Mouse (Mus musculus): ENCODE results near the gene Ntrk2. TPM values are rescaled to one million over a fixed set of nuclear protein-coding genes. Genes with fewer than 3 reads are reported as not detected.

Gene Ntrk2
- total and polyA plus RNA-seq, 2 experiments from 2014 or later = 0.92 to 2.9 TPM

GRCm38 (mm10) chr13:59117233-59117632, 310.9 kb downstream of the Ntrk2 start:
- no peaks in the 10 kb centered on the region for H3K4me1 ChIP-seq (ENCODE audit: control insufficient read depth, insufficient read depth)
- H3K4me2 ChIP-seq (ENCODE audit: low read depth, low read length) = no peak overlapping the region
- 84% methylated on average over 5 of the region's 5 CpGs for WGBS
- no peaks in the 10 kb centered on the region for H3K27me3 ChIP-seq (ENCODE audit: control insufficient read depth, insufficient read depth, low read length)
- ATAC-seq (ENCODE audit: insufficient read depth, low read depth) (no peak), DNase-seq (ENCODE audit: low spot score) (no peak)
- H3K9me3 ChIP-seq (replicated peaks; ENCODE audit: control insufficient read depth, low read length) = 0 out of 2 replicates have a peak, but pooled peaks cover 5% of the 10 kb centered on the region
- H3K9ac ChIP-seq (replicated peaks; ENCODE audit: low read depth, low read length) = no peak overlapping the region
- no peak for TF ChIP-seq CTCF (IDR thresholded peaks at IDR 0.05; ENCODE audit: low read depth)
- TF ChIP-seq EP300 (IDR thresholded peaks at IDR 0.05; ENCODE audit: low read depth) = no peak
- H3K27ac ChIP-seq (ENCODE audit: low read depth) = no peak overlapping the region
- H3K36me3 ChIP-seq (replicated peaks; ENCODE audit: control insufficient read depth, insufficient read depth, low read length) = no peaks in the 10 kb centered on the region
- H3K4me3 ChIP-seq (ENCODE audit: low read depth, low read length) = no peak overlapping the region

GRCm38 (mm10) chr13:59119596-59120394, 313.4 kb downstream of the Ntrk2 start:
- 52% methylated on average over 10 of the region's 10 CpGs for WGBS
- no peak overlapping the region for H3K27ac ChIP-seq (ENCODE audit: low read depth)

GRCm38 (mm10) chr13:59143141-59143744, 336.9 kb downstream of the Ntrk2 start:
- no peaks in the 10 kb centered on the region for H3K9me3 ChIP-seq (replicated peaks; ENCODE audit: control insufficient read depth, low read length)
- no peak overlapping the region for H3K4me2 ChIP-seq (ENCODE audit: low read depth, low read length)
- DNase-seq (ENCODE audit: low spot score) (no peak), ATAC-seq (ENCODE audit: insufficient read depth, low read depth) (no peak)
- no peaks in the 10 kb centered on the region for H3K36me3 ChIP-seq (replicated peaks; ENCODE audit: control insufficient read depth, insufficient read depth, low read length)
- WGBS = 70% methylated on average over 7 of the region's 7 CpGs
- H3K27ac ChIP-seq (ENCODE audit: low read depth) = no peak overlapping the region
- no peaks in the 10 kb centered on the region for H3K27me3 ChIP-seq (ENCODE audit: control insufficient read depth, insufficient read depth, low read length)
- no peaks in the 10 kb centered on the region for H3K4me1 ChIP-seq (ENCODE audit: control insufficient read depth, insufficient read depth)
- H3K4me3 ChIP-seq (ENCODE audit: low read depth, low read length) = no peak overlapping the region
- no peak overlapping the region for H3K9ac ChIP-seq (replicated peaks; ENCODE audit: low read depth, low read length)
- TF ChIP-seq CTCF (IDR thresholded peaks at IDR 0.05; ENCODE audit: low read depth) (no peak), EP300 (IDR thresholded peaks at IDR 0.05; ENCODE audit: low read depth) (no peak)

More at GRCm38 (mm10) chr13:59119596-59120394, 313.4 kb downstream of the Ntrk2 start:
- Histone ChIP-seq H3K36me3 (replicated peaks; ENCODE audit: control insufficient read depth, insufficient read depth, low read length) (no peaks in the 10 kb centered on the region), H3K4me2 (ENCODE audit: low read depth, low read length) (no peak overlapping the region), H3K4me3 (ENCODE audit: low read depth, low read length) (no peak overlapping the region), H3K4me1 (ENCODE audit: control insufficient read depth, insufficient read depth) (no peaks in the 10 kb centered on the region), H3K9ac (replicated peaks; ENCODE audit: low read depth, low read length) (no peak overlapping the region), H3K27me3 (ENCODE audit: control insufficient read depth, insufficient read depth, low read length) (no peaks in the 10 kb centered on the region), H3K9me3 (replicated peaks; ENCODE audit: control insufficient read depth, low read length) (0 out of 2 replicates have a peak, but pooled peaks cover 3% of the 10 kb centered on the region)
- peak; percentile 9 for DNase-seq (ENCODE audit: low spot score)
- ATAC-seq (ENCODE audit: insufficient read depth, low read depth) = no peak
- TF ChIP-seq CTCF (IDR thresholded peaks at IDR 0.05; ENCODE audit: low read depth) (no peak), EP300 (IDR thresholded peaks at IDR 0.05; ENCODE audit: low read depth) (no peak)

- H3K27ac ChIP-seq (ENCODE audit: low read depth) = no peak overlapping the region
- no peaks in the 10 kb centered on the region for H3K9me3 ChIP-seq (replicated peaks; ENCODE audit: control insufficient read depth, low read length)
- no peak for ATAC-seq (ENCODE audit: insufficient read depth, low read depth)
- no peak overlapping the region for H3K4me2 ChIP-seq (ENCODE audit: low read depth, low read length)
- TF ChIP-seq CTCF (IDR thresholded peaks at IDR 0.05; ENCODE audit: low read depth) (no peak), EP300 (IDR thresholded peaks at IDR 0.05; ENCODE audit: low read depth) (no peak)
- no peak for DNase-seq (ENCODE audit: low spot score)
- no peaks in the 10 kb centered on the region for H3K36me3 ChIP-seq (replicated peaks; ENCODE audit: control insufficient read depth, insufficient read depth, low read length)
- H3K9ac ChIP-seq (replicated peaks; ENCODE audit: low read depth, low read length) = no peak overlapping the region
- 68% methylated on average over 11 of the region's 11 CpGs for WGBS
- no peaks in the 10 kb centered on the region for H3K27me3 ChIP-seq (ENCODE audit: control insufficient read depth, insufficient read depth, low read length)
- H3K4me1 ChIP-seq (ENCODE audit: control insufficient read depth, insufficient read depth) = no peaks in the 10 kb centered on the region
- no peak overlapping the region for H3K4me3 ChIP-seq (ENCODE audit: low read depth, low read length)
Measured at GRCm38 (mm10) chr13:59144321-59144856, 338.0 kb downstream of the Ntrk2 start.

GRCm38 (mm10) chr13:59145677-59146555, 339.5 kb downstream of the Ntrk2 start:
- Histone ChIP-seq H3K4me1 (ENCODE audit: control insufficient read depth, insufficient read depth) (no peaks in the 10 kb centered on the region), H3K27ac (ENCODE audit: low read depth) (no peak overlapping the region), H3K4me2 (ENCODE audit: low read depth, low read length) (no peak overlapping the region), H3K4me3 (ENCODE audit: low read depth, low read length) (no peak overlapping the region), H3K9ac (replicated peaks; ENCODE audit: low read depth, low read length) (no peak overlapping the region), H3K27me3 (ENCODE audit: control insufficient read depth, insufficient read depth, low read length) (no peaks in the 10 kb centered on the region), H3K36me3 (replicated peaks; ENCODE audit: control insufficient read depth, insufficient read depth, low read length) (no peaks in the 10 kb centered on the region), H3K9me3 (replicated peaks; ENCODE audit: control insufficient read depth, low read length) (no peaks in the 10 kb centered on the region)
- ATAC-seq (ENCODE audit: insufficient read depth, low read depth) (peak; percentile 51; the same call in 1 of the 2 replicates), DNase-seq (ENCODE audit: low spot score) (no peak)
- WGBS = 50% methylated on average over 21 of the region's 21 CpGs
- TF ChIP-seq CTCF (IDR thresholded peaks at IDR 0.05; ENCODE audit: low read depth) = no peak
- no peak for TF ChIP-seq EP300 (IDR thresholded peaks at IDR 0.05; ENCODE audit: low read depth)

All from heart, postnatal 0 days (tissue).